Mouse (Mus musculus) ovary, postnatal 14 days (tissue): ENCODE data around the gene Eid3.

Experiments
- DNase-seq: peaks from one replicate; pipeline ENCODE4 v3.0.0; 2022; ENCODE audit warnings: low spot score

Gene Eid3

GRCm38 (mm10) chr10:82860929-82861315, 5.5 kb upstream of the Eid3 start:
- no peak for DNase-seq

GRCm38 (mm10) chr10:82863106-82863680, 3.2 kb upstream of the Eid3 start:
- no peak for DNase-seq

GRCm38 (mm10) chr10:82863827-82864226, 2.6 kb upstream of the Eid3 start:
- no peak for DNase-seq

GRCm38 (mm10) chr10:82866832-82867231, 406 bp downstream of the Eid3 start:
- no peak for DNase-seq

GRCm38 (mm10) chr10:82868418-82869086, 2.1 kb downstream of the Eid3 start:
- DNase-seq: no peak

- no peak for DNase-seq
These were observed 9.0 kb downstream of the Eid3 start for GRCm38 (mm10) chr10:82875446-82875845.

GRCm38 (mm10) chr10:82876076-82876796, 9.8 kb downstream of the Eid3 start:
- no peak for DNase-seq

GRCm38 (mm10) chr10:82887354-82887753, 20.9 kb downstream of the Eid3 start:
- DNase-seq: no peak

- DNase-seq: no peak
These were observed 22.1 kb downstream of the Eid3 start for GRCm38 (mm10) chr10:82888576-82888975.

GRCm38 (mm10) chr10:82889447-82889973, 23.1 kb downstream of the Eid3 start:
- DNase-seq: peak; percentile 44

GRCm38 (mm10) chr10:82890936-82891335, 24.5 kb downstream of the Eid3 start:
- no peak for DNase-seq

- DNase-seq: no peak
These were observed 25.0 kb downstream of the Eid3 start for GRCm38 (mm10) chr10:82891427-82891826.

- no peak for DNase-seq
These were observed 26.1 kb downstream of the Eid3 start for GRCm38 (mm10) chr10:82892442-82893055.

GRCm38 (mm10) chr10:82893872-82894650, 27.6 kb downstream of the Eid3 start:
- DNase-seq: no peak

- no peak for DNase-seq
These were observed 31.5 kb downstream of the Eid3 start for GRCm38 (mm10) chr10:82897936-82898335.

- no peak for DNase-seq
These were observed 32.5 kb downstream of the Eid3 start for GRCm38 (mm10) chr10:82898893-82899292.

- no peak for DNase-seq
These were observed 33.5 kb downstream of the Eid3 start for GRCm38 (mm10) chr10:82899810-82900421.

- DNase-seq: no peak
These were observed 34.1 kb downstream of the Eid3 start for GRCm38 (mm10) chr10:82900546-82900945.

GRCm38 (mm10) chr10:82901436-82901835, 35.0 kb downstream of the Eid3 start:
- DNase-seq: peak; percentile 84

- DNase-seq: no peak
These were observed 42.1 kb downstream of the Eid3 start for GRCm38 (mm10) chr10:82908526-82908925.

GRCm38 (mm10) chr10:82909382-82909781, 43.0 kb downstream of the Eid3 start:
- DNase-seq: peak; percentile 55
